Mouse (Mus musculus) neural tube, embryonic 15.5 days (tissue): ENCODE results near the gene Ap4m1. TPM values are rescaled to one million over a fixed set of nuclear protein-coding genes. Genes with fewer than 3 reads are reported as not detected.

Experiments
- microRNA counts: library from miRNA; unstranded; fragments of <30 nt; microRNA quantifications from one replicate; lab custom pipeline; 2016
- microRNA-seq: library from miRNA; unstranded; fragments of <30 nt; microRNA quantifications from one replicate; pipeline ENCODE4, GENCODE M21; 2017
- polyA plus RNA-seq: library from polyadenylated mRNA; unstranded; fragments of >200 nt; fragmentation: Nextera tagmentation; extraction: Ambion mirVana; gene quantifications from 2 replicates; pipeline ENCODE4 v1.2.1, GENCODE M21; 2015

Ap4m1 gene
- polyA plus RNA-seq, 1 experiment from 2014 or later: 23.0 TPM

MicroRNA genes within 50 kb of the gene (microRNA counts, 519-probe panel; counts per million panel counts)
- microRNA mmu-miR-106b (lab: Ali Mortazavi, UCI) (3,541 counts per million, percentile 86 among the panel's probes with 10 or more counts), microRNA mmu-miR-25 (lab: Ali Mortazavi, UCI) (4,019 counts per million, percentile 94 among the panel's probes with 10 or more counts), microRNA mmu-miR-93 (lab: Ali Mortazavi, UCI) (3,341 counts per million, percentile 82 among the panel's probes with 10 or more counts)

Small RNA genes lying within 50 kb of the gene (microRNA-seq; reads per million reads assigned to microRNA genes)
- 3,173 reads per million, percentile 89 among the genes with 10 or more reads in this experiment for gene Mir106b
- gene Mir25: 206 reads per million, percentile 62 among the genes with 10 or more reads in this experiment
- 4,265 reads per million, percentile 92 among the genes with 10 or more reads in this experiment for gene Mir93

Other genes with a start within 250 kb of the Ap4m1 start
- gene Gjc3, start 208.9 kb upstream of the Ap4m1 start, polyA plus RNA-seq: 1.6 and 1.7 TPM in 2 replicates
- gene Azgp1, start 190.5 kb upstream of the Ap4m1 start, polyA plus RNA-seq: not detected in 2 replicates
- gene Smok3a, start 150.7 kb upstream of the Ap4m1 start, polyA plus RNA-seq: not detected in 2 replicates
- not detected in 2 replicates for gene Smok3b, start 150.6 kb upstream of the Ap4m1 start, polyA plus RNA-seq
- gene Smok3c, start 118.8 kb upstream of the Ap4m1 start, polyA plus RNA-seq: not detected in 2 replicates
- gene Zkscan1, start 86.9 kb upstream of the Ap4m1 start, polyA plus RNA-seq: 17.3 and 18.2 TPM in 2 replicates
- 75.3 and 80.5 TPM in 2 replicates for gene Zscan21, start 55.1 kb upstream of the Ap4m1 start, polyA plus RNA-seq
- gene Zfp113, start 16.3 kb upstream of the Ap4m1 start, polyA plus RNA-seq: 22.0 and 24.9 TPM in 2 replicates
- gene Cops6, start 10.9 kb upstream of the Ap4m1 start, polyA plus RNA-seq: 325 and 328 TPM in 2 replicates
- 62.9 and 99.9 TPM in 2 replicates for gene Mcm7, start 420 bp downstream of the Ap4m1 start, polyA plus RNA-seq
- 62.5 and 70.0 TPM in 2 replicates for gene Taf6, start 15.4 kb downstream of the Ap4m1 start, polyA plus RNA-seq
- 26.2 and 31.7 TPM in 2 replicates for gene Cnpy4, start 15.5 kb downstream of the Ap4m1 start, polyA plus RNA-seq
- 13.4 and 14.8 TPM in 2 replicates for gene Mblac1, start 22.3 kb downstream of the Ap4m1 start, polyA plus RNA-seq
- gene Nxpe5, start 53.9 kb downstream of the Ap4m1 start, polyA plus RNA-seq: not detected in 2 replicates
- 113 and 121 TPM in 2 replicates for gene Lamtor4, start 83.5 kb downstream of the Ap4m1 start, polyA plus RNA-seq
- 16.9 and 19.2 TPM in 2 replicates for gene BC037034, start 92.0 kb downstream of the Ap4m1 start, polyA plus RNA-seq
- gene Gal3st4, start 100.8 kb downstream of the Ap4m1 start, polyA plus RNA-seq: 3.2 and 3.6 TPM in 2 replicates
- 0.04 and 0.27 TPM in 2 replicates for gene Gm43720, start 108.0 kb downstream of the Ap4m1 start, polyA plus RNA-seq
- gene Gpc2, start 108.0 kb downstream of the Ap4m1 start, polyA plus RNA-seq: 101 and 134 TPM in 2 replicates
- 10.1 and 12.5 TPM in 2 replicates for gene Stag3, start 108.2 kb downstream of the Ap4m1 start, polyA plus RNA-seq
- 0.40 TPM in 1 of 2 replicates, not detected in the other for gene Pvrig, start 170.0 kb downstream of the Ap4m1 start, polyA plus RNA-seq